Mouse (Mus musculus) megakaryocyte, embryonic 14.5 days (primary cell): ENCODE results near the gene Fam189a1.

ENCODE experiments used
- FLI1 ChIP-seq: IDR thresholded peaks from 2 replicates; pipeline ENCODE4 v1.6.1; 2012; ENCODE audit warnings: low read length, inconsistent platforms, mixed read lengths
- GATA1 ChIP-seq: IDR thresholded peaks from 3 replicates; pipeline ENCODE4 v1.6.1; 2012; ENCODE audit warnings: mixed read lengths, low read length, inconsistent platforms, borderline replicate concordance

- no peak for TF ChIP-seq GATA1
- TF ChIP-seq FLI1: no peak
Observed at GRCm38 (mm10) chr7:64795554-64795953, 360.8 kb downstream of the Fam189a1 start.
